Mouse (Mus musculus) erythroblast, embryonic 14.5 days (primary cell): ENCODE measurements around the gene C2cd5. TPM values are rescaled to one million over a fixed set of nuclear protein-coding genes. Genes with fewer than 3 reads are reported as not detected.
"Not testable (repeated sequence)": the region's sequence is repeated elsewhere in the genome, so short reads cannot be mapped to it uniquely, and the experiment has no call there.

Source experiments
- H3K27me3 ChIP-seq: 2 replicates; pipeline ENCODE4 v1.6.1; 2012; ENCODE audit warnings: inconsistent platforms; ENCODE audit not compliant: control insufficient read depth
- H3K36me3 ChIP-seq: 2 replicates; pipeline ENCODE4 v1.6.1; 2012; ENCODE audit warnings: mild to moderate bottlenecking, inconsistent platforms; ENCODE audit not compliant: control insufficient read depth
- H3K4me1 ChIP-seq: 2 replicates; pipeline ENCODE4 v1.6.1; 2012; ENCODE audit warnings: inconsistent platforms; ENCODE audit not compliant: control insufficient read depth
- H3K4me3 ChIP-seq: replicated peaks from 2 replicates; pipeline ENCODE3; 2012; ENCODE audit warnings: moderate library complexity, mild to moderate bottlenecking, inconsistent platforms
- H3K9me3 ChIP-seq: 2 replicates; pipeline ENCODE4 v1.6.1; 2012; ENCODE audit warnings: low read length, inconsistent platforms, mixed read lengths; ENCODE audit not compliant: control insufficient read depth
- GATA1 ChIP-seq: IDR thresholded peaks from 2 replicates; pipeline ENCODE4 v1.6.1; 2012; ENCODE audit warnings: low read length, inconsistent platforms, mixed read lengths
- TAL1 ChIP-seq: IDR thresholded peaks from 3 replicates; pipeline ENCODE4 v1.6.1; 2012; ENCODE audit warnings: low read length, inconsistent platforms, mixed read lengths
- polyA plus RNA-seq: library from polyadenylated mRNA; stranded (reverse); fragments of >175 nt; gene quantifications from 2 replicates; pipeline ENCODE4 v1.2.3, GENCODE M21; 2012

C2cd5 gene
- 3.7 and 4.5 TPM in 2 replicates for polyA plus RNA-seq

GRCm38 (mm10) chr6:143099681-143100382 is at the start of gene C2cd5:
Gene C2cd5 (minus strand): TSS chr6:143100141.
- H3K36me3 ChIP-seq: peaks cover 33% of the 10 kb centered on the region
- TF ChIP-seq TAL1 (no peak), GATA1 (no peak)
- peaks cover 2% of the 10 kb centered on the region; the same call in 1 of the 2 replicates for H3K9me3 ChIP-seq
- peaks cover 47% of the 10 kb centered on the region for H3K4me1 ChIP-seq
- H3K4me3 ChIP-seq: peak within 1 kb of the TSS; percentile 85
- peaks cover 2% of the 10 kb centered on the region; the same call in 1 of the 2 replicates for H3K27me3 ChIP-seq

GRCm38 (mm10) chr6:143148868-143149267 is 48.9 kb upstream of the C2cd5 start:
- H3K4me3 ChIP-seq: no peak overlapping the region
- no peaks in the 10 kb centered on the region for H3K27me3 ChIP-seq
- H3K36me3 ChIP-seq: no peaks in the 10 kb centered on the region
- H3K4me1 ChIP-seq: no peaks in the 10 kb centered on the region; the same call in 1 of the 2 replicates
- TF ChIP-seq GATA1 (no peak), TAL1 (no peak)
- H3K9me3 ChIP-seq: no peaks in the 10 kb centered on the region

- Histone ChIP-seq H3K27me3 (no peaks in the 10 kb centered on the region), H3K9me3 (no peaks in the 10 kb centered on the region), H3K4me1 (no peaks in the 10 kb centered on the region; the same call in 1 of the 2 replicates), H3K4me3 (no peak overlapping the region), H3K36me3 (no peaks in the 10 kb centered on the region)
- no peak for TF ChIP-seq TAL1
- TF ChIP-seq GATA1: no peak
These were observed 46.8 kb upstream of the C2cd5 start for GRCm38 (mm10) chr6:143146756-143147155.

GRCm38 (mm10) chr6:143145051-143145450 is 45.1 kb upstream of the C2cd5 start:
- TF ChIP-seq GATA1 (no peak), TAL1 (no peak)
- no peaks in the 10 kb centered on the region for H3K27me3 ChIP-seq
- H3K4me1 ChIP-seq: no peaks in the 10 kb centered on the region; the same call in 1 of the 2 replicates
- no peak overlapping the region for H3K4me3 ChIP-seq
- H3K9me3 ChIP-seq: no peaks in the 10 kb centered on the region
- no peaks in the 10 kb centered on the region for H3K36me3 ChIP-seq

GRCm38 (mm10) chr6:143144556-143144955 is 44.6 kb upstream of the C2cd5 start:
- no peak overlapping the region for H3K4me3 ChIP-seq
- H3K36me3 ChIP-seq: no peaks in the 10 kb centered on the region
- no peaks in the 10 kb centered on the region for H3K27me3 ChIP-seq
- no peak for TF ChIP-seq GATA1
- no peak for TF ChIP-seq TAL1
- no peaks in the 10 kb centered on the region; the same call in 1 of the 2 replicates for H3K4me1 ChIP-seq
- no peaks in the 10 kb centered on the region for H3K9me3 ChIP-seq

GRCm38 (mm10) chr6:143143775-143144273 is 43.9 kb upstream of the C2cd5 start:
- H3K27me3 ChIP-seq: no peaks in the 10 kb centered on the region
- H3K36me3 ChIP-seq: no peaks in the 10 kb centered on the region
- H3K4me3 ChIP-seq: no peak overlapping the region
- H3K4me1 ChIP-seq: no peaks in the 10 kb centered on the region; the same call in 1 of the 2 replicates
- H3K9me3 ChIP-seq: no peaks in the 10 kb centered on the region
- TF ChIP-seq GATA1: no peak
- TF ChIP-seq TAL1: no peak

- no peaks in the 10 kb centered on the region for H3K9me3 ChIP-seq
- TF ChIP-seq TAL1 (no peak), GATA1 (no peak)
- H3K27me3 ChIP-seq: no peaks in the 10 kb centered on the region
- no peaks in the 10 kb centered on the region; the same call in 1 of the 2 replicates for H3K4me1 ChIP-seq
- H3K36me3 ChIP-seq: no peaks in the 10 kb centered on the region
- no peak overlapping the region for H3K4me3 ChIP-seq
These were observed 43.4 kb upstream of the C2cd5 start for GRCm38 (mm10) chr6:143143321-143143720.

GRCm38 (mm10) chr6:143142861-143143260 is 42.9 kb upstream of the C2cd5 start:
- H3K4me3 ChIP-seq: no peak overlapping the region
- TF ChIP-seq GATA1 (no peak), TAL1 (no peak)
- H3K27me3 ChIP-seq: no peaks in the 10 kb centered on the region
- no peaks in the 10 kb centered on the region; the same call in 1 of the 2 replicates for H3K4me1 ChIP-seq
- H3K36me3 ChIP-seq: no peaks in the 10 kb centered on the region
- H3K9me3 ChIP-seq: no peaks in the 10 kb centered on the region

- not testable (repeated sequence) for H3K36me3 ChIP-seq, H3K4me1 ChIP-seq, H3K4me3 ChIP-seq, H3K27me3 ChIP-seq, H3K9me3 ChIP-seq
These were observed 42.0 kb upstream of the C2cd5 start for GRCm38 (mm10) chr6:143141624-143142592.
